Mouse (Mus musculus): ENCODE results near the gene Arid1b.

Arid1b gene

DNA sequence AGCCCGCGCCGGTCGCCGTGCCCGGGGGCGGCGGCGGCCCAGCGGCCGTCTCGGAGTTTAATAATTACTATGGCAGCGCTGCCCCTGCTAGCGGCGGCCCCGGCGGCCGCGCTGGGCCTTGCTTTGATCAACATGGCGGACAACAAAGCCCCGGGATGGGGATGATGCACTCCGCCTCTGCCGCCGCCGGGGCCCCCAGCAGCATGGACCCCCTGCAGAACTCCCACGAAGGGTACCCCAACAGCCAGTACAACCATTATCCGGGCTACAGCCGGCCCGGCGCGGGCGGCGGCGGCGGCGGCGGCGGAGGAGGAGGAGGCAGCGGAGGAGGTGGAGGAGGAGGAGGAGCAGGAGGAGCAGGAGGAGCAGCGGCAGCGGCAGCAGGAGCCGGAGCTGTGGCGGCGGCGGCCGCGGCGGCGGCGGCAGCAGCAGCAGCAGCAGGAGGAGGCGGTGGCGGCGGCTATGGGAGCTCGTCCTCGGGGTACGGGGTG lies 1.5 kb downstream of the Arid1b start:
- DNase-seq (ENCODE audit: low spot score), result peak; percentile 84

- peak; percentile 50 for DNase-seq (ENCODE audit: low spot score)
Measured at GRCm38 (mm10) chr17:4996121-4996813, 2.1 kb downstream of the Arid1b start.

- peak; percentile 49 for DNase-seq (ENCODE audit: low spot score)
Measured at GRCm38 (mm10) chr17:4996814-4997549, 2.9 kb downstream of the Arid1b start.

DNA sequence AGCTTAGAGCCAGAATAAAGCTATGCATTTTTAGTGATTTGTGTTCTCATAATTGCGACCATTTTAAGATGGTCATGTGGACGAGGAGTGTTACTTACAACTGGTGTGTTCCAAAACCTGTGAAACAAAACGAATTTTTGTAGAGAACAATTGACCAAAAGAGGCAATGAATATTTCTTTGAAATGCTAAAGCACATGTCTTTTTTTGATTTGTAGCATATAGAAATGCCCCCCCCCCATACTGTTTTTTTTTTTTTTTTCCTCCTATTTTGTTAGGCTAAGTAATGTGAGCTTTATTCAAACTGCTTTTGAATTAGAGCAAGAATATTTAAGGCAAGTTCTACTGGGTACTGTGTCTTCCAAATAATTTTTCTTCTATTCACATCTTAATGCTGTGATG lies 3.8 kb downstream of the Arid1b start:
- no peak for DNase-seq (ENCODE audit: low spot score)

- no peak for DNase-seq (ENCODE audit: low spot score)
Measured at GRCm38 (mm10) chr17:4999256-4999655, 5.1 kb downstream of the Arid1b start.

GRCm38 (mm10) chr17:5000001-5000400 lies 5.9 kb downstream of the Arid1b start:
- no peak for DNase-seq (ENCODE audit: low spot score)

DNA sequence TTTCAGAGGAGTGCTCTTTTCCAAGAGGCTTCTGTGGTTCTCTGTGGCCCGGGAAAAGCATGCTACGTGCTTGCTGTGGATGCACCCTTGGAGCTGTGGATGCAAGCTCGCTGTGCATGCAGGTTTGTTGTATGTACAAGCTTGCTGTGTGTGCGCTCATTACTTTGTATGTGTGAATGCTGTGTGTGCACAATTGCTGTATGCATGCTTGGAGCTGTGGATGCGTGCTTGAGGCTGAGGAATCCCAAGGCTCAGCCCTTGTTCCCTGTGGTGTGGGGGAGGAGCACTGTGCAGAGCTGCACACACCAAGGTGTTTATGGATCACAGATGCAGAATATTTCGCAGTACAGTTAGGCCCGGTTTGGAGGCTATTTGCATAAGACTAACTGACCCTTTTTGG lies 6.7 kb downstream of the Arid1b start:
- no peak for DNase-seq (ENCODE audit: low spot score)

GRCm38 (mm10) chr17:5001531-5002131 lies 7.5 kb downstream of the Arid1b start:
- no peak for DNase-seq (ENCODE audit: low spot score)

DNA sequence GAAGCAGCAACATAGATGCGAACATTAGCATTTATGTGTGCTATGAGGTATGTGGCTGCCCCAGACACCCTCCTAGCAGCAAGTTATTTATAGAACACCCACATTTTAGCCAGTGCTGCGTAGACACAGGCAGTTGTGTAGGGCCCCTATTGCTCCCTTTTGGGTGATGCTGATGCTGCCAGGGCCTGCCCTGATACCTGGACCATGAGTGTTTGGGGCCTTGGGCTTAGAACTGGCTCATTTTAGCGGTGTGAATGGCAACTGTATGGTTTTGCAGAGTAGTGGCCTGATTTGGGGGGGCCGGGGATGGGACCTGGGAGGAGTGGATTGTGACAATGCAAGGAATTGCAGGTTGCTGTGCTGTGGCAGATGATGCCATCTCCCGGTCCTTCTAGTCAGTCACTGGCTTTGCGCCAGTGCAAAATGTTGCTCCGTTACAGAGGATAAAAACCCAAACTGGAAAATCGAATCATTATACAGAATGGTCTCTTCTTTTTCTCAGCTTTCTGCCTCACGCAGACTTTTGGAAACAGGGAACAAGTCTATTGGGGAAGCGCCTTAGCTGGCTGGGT lies 8.9 kb downstream of the Arid1b start:
- DNase-seq (ENCODE audit: low spot score), result no peak

GRCm38 (mm10) chr17:5004266-5004665 lies 10.1 kb downstream of the Arid1b start:
- no peak for DNase-seq (ENCODE audit: low spot score)

GRCm38 (mm10) chr17:5004706-5005105 lies 10.6 kb downstream of the Arid1b start:
- DNase-seq (ENCODE audit: low spot score), result no peak

GRCm38 (mm10) chr17:5005285-5005684 lies 11.2 kb downstream of the Arid1b start:
- DNase-seq (ENCODE audit: low spot score), result no peak

DNA sequence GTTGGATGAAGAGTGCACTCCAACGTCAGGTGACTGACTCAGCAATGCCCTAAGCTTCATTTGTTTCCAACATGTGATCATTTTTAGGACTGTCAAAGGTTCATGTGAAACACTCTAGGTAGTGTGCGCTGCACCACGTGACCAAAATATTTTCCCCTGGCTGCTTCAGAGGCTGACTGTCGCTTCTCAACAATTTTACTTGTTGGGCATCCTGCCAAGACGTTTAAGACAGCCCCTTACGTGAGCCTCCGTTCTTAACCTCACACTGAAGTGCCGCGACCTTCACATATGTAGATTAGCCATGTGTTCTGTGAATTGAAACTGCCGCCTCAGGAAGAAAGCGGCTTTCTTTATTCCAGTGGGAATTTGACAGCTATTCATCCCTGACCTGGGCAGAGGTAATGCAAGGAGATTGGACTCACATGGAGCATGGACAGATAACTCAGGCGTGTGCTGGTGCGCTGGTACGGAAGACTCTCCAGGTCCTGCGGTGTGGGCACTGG lies 13.1 kb downstream of the Arid1b start:
- DNase-seq (ENCODE audit: low spot score), result no peak

GRCm38 (mm10) chr17:5008236-5008635 lies 14.1 kb downstream of the Arid1b start:
- DNase-seq (ENCODE audit: low spot score), result no peak

- DNase-seq (ENCODE audit: low spot score), result peak; percentile 42
Measured at GRCm38 (mm10) chr17:5008761-5009160, 14.6 kb downstream of the Arid1b start.

DNA sequence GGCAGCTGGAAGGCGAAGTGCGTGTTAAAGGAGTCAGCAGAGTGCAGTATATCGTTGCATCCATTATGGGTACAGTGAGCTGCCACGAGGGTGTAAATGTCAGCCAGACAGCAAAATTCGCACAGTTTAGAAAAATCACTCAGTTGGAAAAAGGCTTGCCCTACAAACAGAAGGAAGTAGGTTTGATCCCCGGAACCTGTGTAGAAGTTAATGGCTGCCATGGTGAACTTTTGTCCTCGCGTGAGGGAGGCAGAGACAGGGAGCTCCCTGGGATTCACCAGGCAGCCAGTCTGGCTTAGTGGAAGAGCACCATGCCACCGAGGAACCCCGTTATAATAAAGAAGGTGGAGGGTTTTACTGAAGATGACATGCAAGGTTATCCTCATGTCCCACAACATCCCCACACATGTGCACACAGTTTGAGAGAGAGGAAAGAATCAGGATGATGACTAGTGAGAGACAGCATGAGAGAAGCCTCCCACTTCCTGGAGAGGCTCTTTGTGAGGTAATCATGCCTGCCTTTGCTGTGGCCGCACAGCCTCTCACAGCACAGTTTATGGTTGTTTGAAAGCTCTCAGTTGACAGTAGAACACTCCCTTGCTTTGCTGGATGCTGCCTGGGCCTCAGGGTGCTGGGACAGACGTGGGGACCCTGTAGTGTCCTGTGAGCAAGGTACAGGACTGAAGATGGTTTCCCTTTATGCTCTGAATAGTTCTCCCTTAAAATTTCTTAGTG lies 15.6 kb downstream of the Arid1b start:
- no peak for DNase-seq (ENCODE audit: low spot score)

GRCm38 (mm10) chr17:5010781-5011180 lies 16.6 kb downstream of the Arid1b start:
- DNase-seq (ENCODE audit: low spot score), result peak; percentile 81

DNA sequence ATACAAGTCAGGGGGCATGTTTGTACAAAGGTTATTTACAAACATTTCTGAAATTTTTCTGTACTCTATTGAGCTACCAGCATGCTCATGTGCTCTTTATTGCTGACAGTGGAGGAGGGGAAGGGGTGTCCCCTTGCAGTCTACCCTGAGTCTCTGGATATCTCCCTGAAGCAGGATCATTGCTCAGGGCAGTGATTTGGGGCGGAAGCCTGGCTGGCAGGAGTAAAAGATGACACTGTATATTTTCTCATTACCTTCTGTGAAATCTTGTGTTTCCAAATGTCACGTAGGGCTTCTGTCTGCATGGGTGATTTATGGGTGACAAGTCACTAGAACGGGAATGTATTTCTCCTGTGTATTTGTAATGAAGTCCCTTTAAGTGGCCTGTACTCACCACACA lies 18.0 kb downstream of the Arid1b start:
- no peak for DNase-seq (ENCODE audit: low spot score)

DNA sequence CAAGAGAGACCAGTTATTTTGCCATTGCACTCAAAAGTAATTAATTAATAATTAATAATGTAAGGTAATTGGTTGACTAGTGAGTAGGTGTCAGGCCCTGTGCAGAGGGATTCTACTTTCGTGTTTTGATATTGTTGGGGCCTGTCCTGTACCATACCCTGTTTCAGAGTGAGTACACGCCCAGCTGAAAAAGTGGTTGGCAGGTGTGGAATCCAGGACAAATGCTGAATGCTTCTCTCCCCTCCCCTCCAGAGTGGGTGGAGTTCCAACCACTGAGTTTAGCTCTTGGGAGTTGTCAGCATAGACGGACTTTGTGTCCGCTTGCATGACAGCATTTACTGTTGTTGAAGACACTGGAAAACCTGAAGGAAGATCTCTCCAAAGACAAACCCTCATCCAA lies 18.4 kb downstream of the Arid1b start:
- peak; percentile 59 for DNase-seq (ENCODE audit: low spot score)

DNA sequence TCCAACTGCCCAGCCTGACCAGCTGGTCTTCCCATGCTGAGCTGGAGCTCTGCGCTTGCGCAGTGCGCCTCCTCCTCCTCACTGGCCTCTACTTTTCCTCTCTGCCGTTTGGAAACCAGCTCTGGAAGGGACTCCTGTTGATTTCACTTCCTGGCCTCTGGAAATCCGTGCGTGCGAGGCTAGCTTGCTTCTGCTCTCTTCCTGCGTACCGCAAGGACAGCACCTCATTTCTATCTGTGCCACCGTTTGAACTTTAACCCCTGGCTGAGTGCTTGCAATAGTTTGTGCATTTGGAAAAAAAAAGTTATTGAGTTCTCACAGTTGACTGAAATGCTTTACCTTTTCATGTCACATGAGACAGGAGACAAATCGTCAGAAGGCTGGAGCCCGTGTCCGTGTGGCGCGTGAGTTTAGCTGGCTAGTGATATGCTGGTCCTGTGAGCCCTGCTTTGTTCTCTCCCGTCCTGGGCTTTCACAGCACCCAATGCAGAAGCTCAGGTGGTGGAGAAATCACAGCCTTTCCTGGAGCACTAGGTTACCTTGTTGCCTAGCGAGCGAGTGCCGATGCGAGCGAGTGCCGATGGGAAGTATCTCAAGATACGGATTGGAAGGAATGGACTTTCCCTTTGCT lies 20.3 kb downstream of the Arid1b start:
- peak; percentile 67 for DNase-seq (ENCODE audit: low spot score)

DNA sequence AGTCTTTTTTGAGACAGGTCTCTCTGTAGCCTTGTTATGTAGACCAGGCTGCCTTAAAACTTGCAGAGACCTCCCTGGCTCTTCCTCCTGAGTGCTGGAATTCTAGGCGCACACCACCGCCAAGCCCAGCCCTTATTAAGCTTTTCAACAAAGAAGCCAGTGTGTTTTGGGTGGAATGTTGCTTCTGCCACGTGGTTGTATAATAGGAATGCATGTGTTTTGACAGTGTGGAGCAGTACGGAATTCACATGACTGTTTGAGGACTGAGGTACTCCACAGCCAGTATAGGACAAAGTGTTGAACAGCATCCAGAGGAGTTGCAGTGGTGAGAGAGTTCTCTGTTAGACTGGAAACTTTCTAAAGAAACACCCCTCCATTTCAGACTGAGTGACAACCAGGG lies 22.3 kb downstream of the Arid1b start:
- DNase-seq (ENCODE audit: low spot score), result no peak
